Mouse (Mus musculus) cerebellum, postnatal 10 days (tissue): ENCODE measurements around the gene Aars.
A peak's percentile ranks its signal among the peaks of the same experiment; 100 is the strongest.
"Not testable (repeated sequence)": the region's sequence is repeated elsewhere in the genome, so short reads cannot be mapped to it uniquely, and the experiment has no call there.

Experiments used
- DNase-seq, 2 experiments: peaks; one replicate each; pipeline ENCODE4 v3.0.0; 2021; ENCODE audit warnings: mixed read lengths in 2 of 2

Gene Aars

GRCm38 (mm10) chr8:111032916-111033315 lies at the start of gene Aars:
TSS of gene Aars (plus strand) at chr8:111033144.
- DNase-seq, result no peak

- no peak for DNase-seq
Observed at GRCm38 (mm10) chr8:110987805-110988744, 44.9 kb upstream of the Aars start.

- DNase-seq, result no peak
Observed at GRCm38 (mm10) chr8:110990017-110990416, 42.9 kb upstream of the Aars start.

DNA sequence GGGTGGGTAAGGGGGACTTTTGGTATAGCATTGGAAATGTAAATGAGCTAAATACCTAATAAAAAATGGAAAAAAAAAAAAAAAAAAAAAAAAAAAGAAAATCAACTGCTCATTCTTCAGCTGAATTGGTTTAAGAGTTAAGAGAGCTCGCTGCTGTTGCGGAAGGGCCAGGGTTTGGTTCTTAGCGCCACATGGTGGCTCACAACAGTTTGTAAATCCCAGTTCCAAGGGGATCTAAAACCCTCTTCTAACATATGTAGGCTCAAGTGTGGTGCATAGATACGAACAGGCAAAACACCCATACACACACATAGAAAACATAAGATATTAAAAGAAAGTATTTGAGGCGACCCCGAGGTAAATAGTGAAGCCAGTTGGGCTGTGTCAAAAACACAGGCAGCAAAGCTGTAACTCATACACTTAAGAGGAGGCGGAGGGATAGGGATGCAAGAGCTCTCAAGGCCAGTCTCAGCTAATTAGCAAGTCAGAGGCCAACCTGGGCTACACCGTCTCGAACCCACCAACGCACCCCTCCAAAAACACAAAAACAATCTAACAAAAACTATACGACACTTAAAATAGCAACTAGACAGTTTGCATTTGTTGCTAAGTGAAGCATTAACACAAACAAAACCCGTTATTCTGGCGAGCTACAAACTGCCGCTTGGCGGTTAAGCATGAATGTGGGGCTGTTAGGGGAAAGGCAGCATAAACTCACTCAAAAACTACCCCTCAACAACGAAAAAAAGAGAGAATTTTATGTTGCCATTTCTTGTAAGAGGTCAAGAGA lies 36.1 kb upstream of the Aars start:
- peak in 1 of 2 experiments; percentile 12 for DNase-seq

GRCm38 (mm10) chr8:110997547-110998531 lies 35.1 kb upstream of the Aars start, which contains the start of gene Ddx19a:
TSS of gene Ddx19a (minus strand) at chr8:110997800.
- peak; percentile 93 for DNase-seq

GRCm38 (mm10) chr8:111010230-111010991 lies 22.5 kb upstream of the Aars start:
- not testable (repeated sequence) for DNase-seq

DNA sequence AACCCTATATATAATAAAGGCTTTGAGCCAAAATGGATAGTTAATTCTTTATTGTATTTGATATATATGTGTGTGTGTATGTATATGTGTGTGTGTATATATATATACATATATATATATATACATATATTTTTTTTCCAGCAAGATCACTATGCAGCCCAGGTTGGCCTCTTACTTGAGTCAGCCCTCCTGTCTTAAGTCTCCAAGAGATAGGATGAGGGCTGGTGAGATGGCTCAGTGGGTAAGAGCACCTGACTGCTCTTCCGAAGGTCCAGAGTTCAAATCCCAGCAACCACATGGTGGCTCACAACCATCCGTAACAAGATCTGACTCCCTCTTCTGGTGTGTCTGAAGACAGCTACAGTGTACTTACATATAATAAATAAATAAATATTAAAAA lies 6.3 kb upstream of the Aars start:
- not testable (repeated sequence) for DNase-seq

GRCm38 (mm10) chr8:111027391-111027937 lies 5.5 kb upstream of the Aars start:
- peak; percentile 93 for DNase-seq

GRCm38 (mm10) chr8:111029589-111029988 lies 3.4 kb upstream of the Aars start:
- DNase-seq, result no peak

DNA sequence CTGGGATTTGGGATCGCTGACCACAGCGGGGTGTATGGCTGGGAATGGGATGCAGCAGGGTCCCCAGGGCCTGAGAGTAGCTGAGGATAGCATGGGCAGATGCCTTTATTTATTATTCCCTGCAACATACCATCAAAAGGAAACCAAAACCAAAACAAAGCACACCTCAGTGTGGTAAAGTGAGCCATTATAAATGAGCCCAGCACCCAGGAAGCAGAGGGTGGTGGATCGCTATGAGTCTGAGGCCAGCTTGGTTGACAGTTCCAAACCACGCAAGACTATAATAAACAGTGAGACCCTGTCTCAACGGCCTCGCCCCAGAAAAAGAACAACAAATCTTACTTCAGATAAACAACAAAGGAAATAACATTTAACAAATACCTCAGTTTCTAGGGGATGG lies 2.9 kb upstream of the Aars start:
- no peak for DNase-seq

GRCm38 (mm10) chr8:111031572-111031971 lies 1.4 kb upstream of the Aars start, which contains the start of gene Ddx19b:
TSS of gene Ddx19b (minus strand) at chr8:111031751.
- no peak for DNase-seq

- peak; percentile 98 to 99 for DNase-seq
Observed at GRCm38 (mm10) chr8:111033482-111034215, 705 bp downstream of the Aars start.

GRCm38 (mm10) chr8:111034276-111034675 lies 1.3 kb downstream of the Aars start:
- DNase-seq, result peak; percentile 56 to 57

GRCm38 (mm10) chr8:111036591-111036990 lies 3.6 kb downstream of the Aars start:
- no peak for DNase-seq

DNA sequence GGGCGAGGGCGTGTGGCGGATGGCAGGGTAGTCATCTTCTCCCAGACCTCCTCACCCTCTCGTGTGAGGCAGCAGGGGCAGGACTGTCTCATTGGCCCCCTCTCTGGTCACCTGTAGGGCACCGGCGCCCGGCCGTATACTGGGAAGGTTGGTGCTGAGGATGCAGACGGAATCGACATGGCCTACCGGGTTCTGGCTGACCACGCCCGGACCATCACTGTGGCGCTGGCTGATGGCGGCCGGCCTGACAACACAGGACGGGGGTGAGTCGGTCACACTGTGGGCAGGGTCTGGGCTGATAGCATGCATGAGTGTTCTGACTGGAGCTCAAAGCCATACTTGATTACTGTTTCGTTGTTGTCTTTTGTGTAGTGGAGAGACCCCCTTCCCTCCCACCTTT lies 9.6 kb downstream of the Aars start:
- DNase-seq, result no peak

DNA sequence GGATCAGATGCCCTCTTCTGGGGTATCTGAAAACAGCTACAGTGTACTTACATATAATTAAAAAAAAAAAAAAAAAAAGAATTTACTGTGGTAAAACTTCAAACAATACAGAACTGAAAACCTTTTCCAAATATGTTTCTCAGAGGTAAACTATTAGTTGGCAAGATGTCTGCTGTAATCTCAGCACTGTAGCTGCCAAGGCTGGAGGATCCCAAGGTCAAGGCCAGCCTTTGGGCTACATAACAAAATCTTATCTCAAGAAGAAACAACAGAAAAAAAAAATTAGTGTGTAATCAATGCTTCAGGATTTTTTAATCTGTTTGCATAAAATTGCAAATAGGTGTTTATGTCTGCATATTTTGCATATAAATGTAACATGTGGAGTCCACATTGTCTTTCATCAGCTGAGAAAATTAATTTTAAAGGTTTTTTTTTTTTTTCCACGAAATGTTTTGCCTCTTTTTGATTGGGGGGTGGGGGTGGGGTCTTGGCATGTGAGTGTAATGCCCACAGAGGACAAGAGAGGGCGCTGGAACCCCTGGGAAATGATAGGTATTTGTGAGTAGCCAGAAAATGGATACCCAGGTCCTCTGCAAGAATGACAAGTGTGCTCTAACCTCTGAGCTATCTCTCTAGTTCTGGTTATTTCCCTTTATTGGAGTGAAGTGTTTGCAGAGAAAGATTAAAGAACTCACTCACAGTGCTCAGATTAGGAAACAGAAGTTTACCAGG lies 11.2 kb downstream of the Aars start:
- DNase-seq, result peak in 1 of 2 experiments; percentile 41

GRCm38 (mm10) chr8:111048694-111049093 lies 15.8 kb downstream of the Aars start:
- DNase-seq, result no peak

DNA sequence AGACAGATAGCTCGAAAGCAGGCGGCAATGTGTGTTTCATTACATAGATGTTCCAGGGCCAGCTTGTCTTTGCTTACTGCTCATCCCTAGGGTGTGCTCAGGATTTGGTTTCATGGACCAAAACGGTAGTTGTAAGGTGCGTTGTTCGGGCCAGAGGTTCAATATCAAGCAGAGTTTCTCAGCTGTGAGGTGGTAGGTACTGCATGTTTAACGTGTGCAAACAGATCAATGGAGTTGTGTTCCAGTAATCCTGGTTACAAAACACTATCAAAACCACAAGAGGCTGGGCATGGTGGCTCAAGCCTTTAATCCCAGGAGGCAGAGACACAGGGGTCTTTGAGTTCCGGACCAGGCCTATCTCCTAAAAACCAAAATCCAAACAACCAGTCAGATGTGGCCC lies 16.2 kb downstream of the Aars start:
- no peak for DNase-seq

GRCm38 (mm10) chr8:111053827-111054518 lies 21.0 kb downstream of the Aars start:
- peak; percentile 50 to 53 for DNase-seq
